In genomic region chr11:88068411-88069245, GRCm38 (mm10) we compare ENCODE assay signal across 8 mouse cellular contexts. TPM values are rescaled to one million over a fixed set of nuclear protein-coding genes. Genes with fewer than 3 reads are reported as not detected.
DNase-seq lines count a peak whose midpoint lies in the region; ATAC-seq and TF ChIP-seq lines count a peak whose summit lies in the region.

No protein-coding gene starts in this region.

- H3K79me2 ChIP-seq in MEL (ENCODE audit: control insufficient read depth, insufficient read depth, low read length, poor library complexity) = peaks cover 43% of the 10 kb centered on the region

- ATAC-seq in forebrain, embryonic 14.5 days = peak; percentile 70

- DNase-seq in MEL (ENCODE audit: low read depth, low spot score) = peak; percentile 77
- DNase-seq in cerebellum, adult 11 months = peak; percentile 50
- DNase-seq in forebrain, embryonic 14.5 days (ENCODE audit: low spot score) = peak; percentile 37
- DNase-seq in hindbrain, embryonic 10.5 days (ENCODE audit: low spot score) = peak; percentile 72
- peak; percentile 38 to 50 for DNase-seq in layer of hippocampus, postnatal 36 days
- DNase-seq in right cerebral cortex, adult 18-20 months = peak; percentile 46
- peak; percentile 22 for DNase-seq in urinary bladder, postnatal 10 days (ENCODE audit: low spot score)

- WGBS in forebrain, embryonic 14.5 days = under 1% methylated on average over 64 of the region's 92 CpGs
- under 1% methylated on average over 91 of the region's 92 CpGs for WGBS in hindbrain, embryonic 10.5 days

- no peak for TF ChIP-seq EP300 in MEL (IDR thresholded peaks at IDR 0.05; ENCODE audit: low read depth in 1 of 2, low read length in 2 of 2)

- H3K27me3 ChIP-seq in MEL (ENCODE audit: control insufficient read depth in 1 of 2, insufficient read depth in 2 of 2, low read length in 2 of 2) = no peaks in the 10 kb centered on the region
- no peaks in the 10 kb centered on the region for H3K27me3 ChIP-seq in forebrain, embryonic 14.5 days (replicated peaks; ENCODE audit: control insufficient read depth, insufficient read depth, low read length)
- no peaks in the 10 kb centered on the region for H3K27me3 ChIP-seq in hindbrain, embryonic 10.5 days (ENCODE audit: insufficient read depth, poor library complexity, severe bottlenecking)
- H3K27me3 ChIP-seq in megakaryocyte, embryonic 14.5 days (replicated peaks) = no peaks in the 10 kb centered on the region

- H3K27ac ChIP-seq in MEL (ENCODE audit: control insufficient read depth, low read depth, low read length) = peak overlapping the region; percentile 41
- peak overlapping the region; percentile 98 for H3K27ac ChIP-seq in forebrain, embryonic 14.5 days (ENCODE audit: low read depth, low read length)
- H3K27ac ChIP-seq in hindbrain, embryonic 10.5 days = peak overlapping the region; percentile 100

- no peak for TF ChIP-seq RAD21 in MEL (IDR thresholded peaks at IDR 0.05; ENCODE audit: low read depth, low read length)

- H3K4me2 ChIP-seq in forebrain, embryonic 14.5 days (ENCODE audit: low read length) = peak overlapping the region; percentile 92

- peak overlapping the region; percentile 63 to 99 for H3K4me3 ChIP-seq in MEL (ENCODE audit: control insufficient read depth in 1 of 2, insufficient read depth in 1 of 2, low read depth in 2 of 2, low read length in 2 of 2)
- H3K4me3 ChIP-seq in forebrain, embryonic 14.5 days (ENCODE audit: low read depth, low read length) = peak overlapping the region; percentile 96
- peak overlapping the region; percentile 99 for H3K4me3 ChIP-seq in hindbrain, embryonic 10.5 days
- peak overlapping the region; percentile 93 for H3K4me3 ChIP-seq in megakaryocyte, embryonic 14.5 days (replicated peaks)

- H3K4me1 ChIP-seq in MEL (ENCODE audit: control insufficient read depth in 1 of 2, insufficient read depth in 2 of 2, low read length in 2 of 2) = peaks cover 14 to 18% of the 10 kb centered on the region in 2 experiments
- H3K4me1 ChIP-seq in forebrain, embryonic 14.5 days (ENCODE audit: control insufficient read depth, insufficient read depth, low read length) = peaks cover 29% of the 10 kb centered on the region
- H3K4me1 ChIP-seq in hindbrain, embryonic 10.5 days (replicated peaks) = peaks cover 53% of the 10 kb centered on the region
- peaks cover 63% of the 10 kb centered on the region for H3K4me1 ChIP-seq in megakaryocyte, embryonic 14.5 days

- no peak for TF ChIP-seq CTCF in MEL (IDR thresholded peaks at IDR 0.05 in 2 of 3, conservative IDR thresholded peaks at IDR 0.05 in 1 of 3; ENCODE audit: control insufficient read depth in 1 of 3, insufficient read depth in 1 of 3, low read depth in 2 of 3, low read length in 3 of 3, poor library complexity in 1 of 3, severe bottlenecking in 1 of 3)

- peaks cover under 1 to 21% of the 10 kb centered on the region in 2 experiments; a peak in 3 of 4 replicates for H3K36me3 ChIP-seq in MEL (ENCODE audit: control insufficient read depth in 1 of 2, insufficient read depth in 2 of 2, low read length in 2 of 2)
- peaks cover 7% of the 10 kb centered on the region for H3K36me3 ChIP-seq in forebrain, embryonic 14.5 days (ENCODE audit: control insufficient read depth, insufficient read depth, low read length)
- H3K36me3 ChIP-seq in hindbrain, embryonic 10.5 days = peaks cover 9% of the 10 kb centered on the region
- peaks cover 40% of the 10 kb centered on the region for H3K36me3 ChIP-seq in megakaryocyte, embryonic 14.5 days (replicated peaks; ENCODE audit: low read length)

- H3K9ac ChIP-seq in MEL (ENCODE audit: control insufficient read depth, low read depth, low read length, poor library complexity, severe bottlenecking) = peak overlapping the region; percentile 93
- H3K9ac ChIP-seq in forebrain, embryonic 14.5 days (ENCODE audit: low read length) = peak overlapping the region; percentile 99

- H3K9me3 ChIP-seq in MEL (replicated peaks; ENCODE audit: insufficient read depth, low read length) = no peaks in the 10 kb centered on the region
- no peaks in the 10 kb centered on the region for H3K9me3 ChIP-seq in forebrain, embryonic 14.5 days (replicated peaks; ENCODE audit: control insufficient read depth, low read length)
- no peaks in the 10 kb centered on the region for H3K9me3 ChIP-seq in hindbrain, embryonic 10.5 days
- no peaks in the 10 kb centered on the region for H3K9me3 ChIP-seq in megakaryocyte, embryonic 14.5 days

- peak in 1 of 2 experiments; percentile 30; a peak in 1 of 4 replicates for TF ChIP-seq POLR2A in MEL (IDR thresholded peaks at IDR 0.05; ENCODE audit: control insufficient read depth in 1 of 2, insufficient read depth in 1 of 2, low read depth in 1 of 2, low read length in 2 of 2, poor library complexity in 1 of 2)

TF ChIP-seq in MEL, 35 proteins besides CTCF, POLR2A, EP300 and RAD21:
- TF ChIP-seq CHD2 (IDR thresholded peaks at IDR 0.05; ENCODE audit: low read length) (no peak), USF1 (IDR thresholded peaks at IDR 0.05; ENCODE audit: low read depth, low read length) (no peak), HCFC1 (IDR thresholded peaks at IDR 0.05; ENCODE audit: low read depth, low read length) (peak; percentile 44; the same call in 1 of the 2 replicates), UBTF (IDR thresholded peaks at IDR 0.05; ENCODE audit: borderline replicate concordance, insufficient read depth, low read depth, low read length) (peak; percentile 93), ETS1 (IDR thresholded peaks at IDR 0.05; ENCODE audit: low read depth, low read length) (0 out of 2 replicates have a peak, but pooled peaks have one; percentile 30), MAZ (IDR thresholded peaks at IDR 0.05; ENCODE audit: low read depth, low read length) (peak; percentile 72; the same call in 1 of the 2 replicates), NELFE (IDR thresholded peaks at IDR 0.05; ENCODE audit: low read depth, low read length) (peak; percentile 21), KAT2A (conservative IDR thresholded peaks at IDR 0.05; ENCODE audit: low read depth, low read length) (no peak), ZMIZ1 (IDR thresholded peaks at IDR 0.05; ENCODE audit: low read depth, low read length) (0 out of 2 replicates have a peak, but pooled peaks have one; percentile 20), SIN3A (IDR thresholded peaks at IDR 0.05; ENCODE audit: low read length) (peak; percentile 80), CHD1 (IDR thresholded peaks at IDR 0.05; ENCODE audit: low read depth, low read length) (peak; percentile 25; the same call in 1 of the 2 replicates), ZKSCAN1 (IDR thresholded peaks at IDR 0.05; ENCODE audit: low read depth, low read length) (no peak), MXI1 (IDR thresholded peaks at IDR 0.05; ENCODE audit: low read depth, low read length) (peak; percentile 73), USF2 (IDR thresholded peaks at IDR 0.05; ENCODE audit: borderline replicate concordance in 1 of 2, insufficient read depth in 1 of 2, low read depth in 1 of 2, low read length in 2 of 2) (no peak)

RNA-seq across cellular contexts. Expression of gene Vezf1, which starts 0.5 kb away (rescaled TPM):
- total RNA-seq in MEL (2012; rRNA removed) = 8.0 and 9.5 TPM in 2 replicates
- polyA plus RNA-seq in MEL (2012; ENCODE audit: insufficient read depth in 1 of 2, insufficient read length in 2 of 2, low read depth in 1 of 2, low replicate concordance in 2 of 2, missing spikeins in 1 of 2) = 10 to 100 TPM in 1 of 2 experiments, not detected in 1; 20.8 TPM
- 60.0 and 64.7 TPM in 2 replicates for polyA plus RNA-seq in forebrain, embryonic 14.5 days (2014; fragmentation: Nextera tagmentation; extraction: Ambion mirVana)
- 64.7 and 64.8 TPM in 2 replicates for polyA plus RNA-seq in hindbrain, embryonic 10.5 days (2016; fragmentation: Nextera tagmentation; extraction: Ambion mirVana)
- 10 to 100 TPM; 20.2 to 22.6 TPM for total RNA-seq in layer of hippocampus, postnatal 36 days (2021)
- 5.8 and 9.9 TPM in 2 replicates for polyA plus RNA-seq in megakaryocyte, embryonic 14.5 days (2012; ENCODE audit: insufficient read depth, low replicate concordance)

RNA-seq across cellular contexts. Expression of gene Srsf1, which starts 21.5 kb away (rescaled TPM):
- 586 and 596 TPM in 2 replicates for total RNA-seq in MEL (2012; rRNA removed)
- polyA plus RNA-seq in MEL (2012; ENCODE audit: insufficient read depth in 1 of 2, insufficient read length in 2 of 2, low read depth in 1 of 2, low replicate concordance in 2 of 2, missing spikeins in 1 of 2) = 100 to 1,000 TPM; 421 to 431 TPM
- polyA plus RNA-seq in forebrain, embryonic 14.5 days (2014; fragmentation: Nextera tagmentation; extraction: Ambion mirVana) = 340 and 348 TPM in 2 replicates
- polyA plus RNA-seq in hindbrain, embryonic 10.5 days (2016; fragmentation: Nextera tagmentation; extraction: Ambion mirVana) = 337 and 377 TPM in 2 replicates
- total RNA-seq in layer of hippocampus, postnatal 36 days (2021) = 100 to 1,000 TPM; 232 to 248 TPM
- 25.7 and 74.9 TPM in 2 replicates for polyA plus RNA-seq in megakaryocyte, embryonic 14.5 days (2012; ENCODE audit: insufficient read depth, low replicate concordance)

RNA-seq across cellular contexts. Expression of gene Cuedc1, which starts 29.2 kb away (rescaled TPM):
- 1.0 and 1.1 TPM in 2 replicates for total RNA-seq in MEL (2012; rRNA removed)
- polyA plus RNA-seq in MEL (2012; ENCODE audit: insufficient read depth in 1 of 2, insufficient read length in 2 of 2, low read depth in 1 of 2, low replicate concordance in 2 of 2, missing spikeins in 1 of 2) = 1 to 10 TPM in 1 of 2 experiments, not detected in 1; 4.8 TPM
- polyA plus RNA-seq in forebrain, embryonic 14.5 days (2014; fragmentation: Nextera tagmentation; extraction: Ambion mirVana) = 13.0 and 18.6 TPM in 2 replicates
- 20.5 and 27.1 TPM in 2 replicates for polyA plus RNA-seq in hindbrain, embryonic 10.5 days (2016; fragmentation: Nextera tagmentation; extraction: Ambion mirVana)
- 10 to 100 TPM; 27.9 to 31.4 TPM for total RNA-seq in layer of hippocampus, postnatal 36 days (2021)
- polyA plus RNA-seq in megakaryocyte, embryonic 14.5 days (2012; ENCODE audit: insufficient read depth, low replicate concordance) = 294 and 346 TPM in 2 replicates

Comparison
In these comparisons a context has a peak if more than half of its experiments do, and no peak if none do; other contexts are left out.
1. Peak in every context shown above with its lines: DNase-seq, ATAC-seq, H3K4me3 ChIP-seq and H3K27ac ChIP-seq.
2. DNase-seq: peak in every context shown above with its lines; median percentile 77 in MEL; 72 in hindbrain, embryonic 10.5 days; 50 in cerebellum, adult 11 months; 46 in right cerebral cortex, adult 18-20 months; 44 in layer of hippocampus, postnatal 36 days; 37 in forebrain, embryonic 14.5 days; 22 in urinary bladder, postnatal 10 days.
3. H3K27ac ChIP-seq: peak in every context shown above with its lines; median percentile 100 in hindbrain, embryonic 10.5 days; 98 in forebrain, embryonic 14.5 days; 41 in MEL.
4. RNA of gene Cuedc1, which starts 29.2 kb away (polyA plus RNA-seq): 294 to 346 TPM in megakaryocyte, embryonic 14.5 days; 20.5 to 27.1 TPM in hindbrain, embryonic 10.5 days, 13.0 to 18.6 TPM in forebrain, embryonic 14.5 days and 4.8 TPM in MEL; every median in the first group is over 10 times any median in the second.